9 mouse cellular contexts compared by ENCODE assay signal in genomic region chr10:67058297-67058696, GRCm38 (mm10). TPM values are rescaled to one million over a fixed set of nuclear protein-coding genes. Genes with fewer than 3 reads are reported as not detected.
DNase-seq lines count a peak whose midpoint lies in the region; ATAC-seq and TF ChIP-seq lines count a peak whose summit lies in the region.
"Had no signal": no experiment of that assay in that cellular context is flagged by ENCODE, and none has a peak within 500 bp of the region (broad histone marks: within the 10 kb centered on the region; RNA-seq: fewer than 3 reads in every experiment).

No protein-coding gene starts in this region.

- H3K4me3 ChIP-seq in embryonic fibroblast, embryonic 13.5 days (ENCODE audit: insufficient read depth, low read length), result no peak overlapping the region
- no peak overlapping the region for H3K4me3 ChIP-seq in hindbrain, embryonic 16.5 days (ENCODE audit: low read length)
- H3K4me3 ChIP-seq in stomach, embryonic 14.5 days (ENCODE audit: low read depth, low read length), result no peak overlapping the region
- H3K4me3 ChIP-seq: megakaryocyte, embryonic 14.5 days had no signal

- no peak for TF ChIP-seq POLR2A in embryonic fibroblast, embryonic 13.5 days (IDR thresholded peaks at IDR 0.05; ENCODE audit: low read depth, low read length)

- peak; percentile 52 to 56 for DNase-seq in layer of hippocampus, postnatal 10 days (ENCODE audit: low spot score in 2 of 2)
- DNase-seq in layer of hippocampus, adult 9-11 months, result no peak
- DNase-seq in spleen, postnatal 36 days (ENCODE audit: low spot score in 2 of 2), result no peak

- TF ChIP-seq CTCF in embryonic fibroblast, embryonic 13.5 days (IDR thresholded peaks at IDR 0.05; ENCODE audit: borderline replicate concordance, insufficient read depth, low read length), result no peak

- 49% methylated on average over 7 of the region's 7 CpGs for WGBS in hindbrain, embryonic 16.5 days
- WGBS in stomach, embryonic 14.5 days, result 57% methylated on average over 7 of the region's 7 CpGs

- H3K27ac ChIP-seq in embryonic fibroblast, embryonic 13.5 days (ENCODE audit: insufficient read depth, low read length), result peak overlapping the region; percentile 49; the same call in 1 of the 2 replicates
- H3K27ac ChIP-seq in hindbrain, embryonic 16.5 days (ENCODE audit: low read depth, low read length), result peak overlapping the region; percentile 51
- peak overlapping the region; percentile 39; the same call in 1 of the 2 replicates for H3K27ac ChIP-seq in stomach, embryonic 14.5 days (ENCODE audit: low read length)

- ATAC-seq in cerebellum, adult (ENCODE audit: insufficient number of reproducible peaks, low FRiP score, low TSS enrichment), result peak; percentile 75
- ATAC-seq in hindbrain, embryonic 16.5 days, result peak; percentile 69; the same call in 1 of the 2 replicates
- no peak for ATAC-seq in stomach, embryonic 14.5 days (ENCODE audit: insufficient number of reproducible peaks, insufficient read depth, low FRiP score, low read depth)
- no peak for ATAC-seq in monocyte, adult 5-6 weeks (replicated peaks; ENCODE audit: insufficient number of reproducible peaks, low FRiP score, low TSS enrichment, poor library complexity, severe bottlenecking)

- no peak overlapping the region for H3K9ac ChIP-seq in hindbrain, embryonic 16.5 days (ENCODE audit: low read depth, low read length)
- no peak overlapping the region for H3K9ac ChIP-seq in stomach, embryonic 14.5 days (replicated peaks; ENCODE audit: low read depth, low read length)

- H3K4me2 ChIP-seq in hindbrain, embryonic 16.5 days (ENCODE audit: low read length), result no peak overlapping the region
- no peak overlapping the region for H3K4me2 ChIP-seq in stomach, embryonic 14.5 days (replicated peaks; ENCODE audit: low read depth, low read length)

- no peaks in the 10 kb centered on the region for H3K9me3 ChIP-seq in hindbrain, embryonic 16.5 days (ENCODE audit: control insufficient read depth, low read length)
- H3K9me3 ChIP-seq in stomach, embryonic 14.5 days (ENCODE audit: control insufficient read depth, low read depth, low read length), result no peaks in the 10 kb centered on the region
- H3K9me3 ChIP-seq: megakaryocyte, embryonic 14.5 days had no signal

- H3K27me3 ChIP-seq in hindbrain, embryonic 16.5 days (replicated peaks; ENCODE audit: control insufficient read depth, insufficient read depth, low read length), result no peaks in the 10 kb centered on the region
- no peaks in the 10 kb centered on the region for H3K27me3 ChIP-seq in stomach, embryonic 14.5 days (ENCODE audit: control insufficient read depth, insufficient read depth, low read length)
- H3K27me3 ChIP-seq: megakaryocyte, embryonic 14.5 days had no signal

- peaks cover 18% of the 10 kb centered on the region for H3K4me1 ChIP-seq in embryonic fibroblast, embryonic 13.5 days (ENCODE audit: control insufficient read depth, insufficient read depth, low read length)
- peaks cover 20% of the 10 kb centered on the region for H3K4me1 ChIP-seq in hindbrain, embryonic 16.5 days (ENCODE audit: control insufficient read depth, insufficient read depth, low read depth, low read length)
- peaks cover 26% of the 10 kb centered on the region for H3K4me1 ChIP-seq in stomach, embryonic 14.5 days (ENCODE audit: control insufficient read depth, insufficient read depth, low read length)

- H3K36me3 ChIP-seq in hindbrain, embryonic 16.5 days (ENCODE audit: control insufficient read depth, insufficient read depth, low read length), result no peaks in the 10 kb centered on the region
- no peaks in the 10 kb centered on the region for H3K36me3 ChIP-seq in stomach, embryonic 14.5 days (ENCODE audit: control insufficient read depth, insufficient read depth, low read length)

RNA-seq across cellular contexts. Expression of gene Jmjd1c, which starts 37.6 kb away (rescaled TPM):
- total RNA-seq in layer of hippocampus, postnatal 10 days (2021), result 100 to 1,000 TPM in 1 of 2 experiments, 10 to 100 TPM in 1; 99.4 to 116 TPM
- 34.1 and 40.2 TPM in 2 replicates for polyA plus RNA-seq in embryonic fibroblast, embryonic 13.5 days (2011; ENCODE audit: insufficient read length, low read depth, missing spikeins)
- polyA plus RNA-seq in hindbrain, embryonic 16.5 days (2015; fragmentation: Nextera tagmentation; extraction: Ambion mirVana), result 33.4 and 35.5 TPM in 2 replicates
- polyA plus RNA-seq in stomach, embryonic 14.5 days (2014; fragmentation: Nextera tagmentation; extraction: Ambion mirVana), result 55.0 and 58.2 TPM in 2 replicates
- total RNA-seq in monocyte, adult 5-6 weeks (2017), result 110 to 165 TPM (median 124 TPM) in 3 replicates

RNA-seq across cellular contexts. Expression of gene Reep3, which starts 38.4 kb away (rescaled TPM):
- total RNA-seq in layer of hippocampus, postnatal 10 days (2021), result 10 to 100 TPM; 31.6 to 33.9 TPM
- polyA plus RNA-seq in embryonic fibroblast, embryonic 13.5 days (2011; ENCODE audit: insufficient read length, low read depth, missing spikeins), result 71.6 and 76.0 TPM in 2 replicates
- polyA plus RNA-seq in hindbrain, embryonic 16.5 days (2015; fragmentation: Nextera tagmentation; extraction: Ambion mirVana), result 32.7 and 36.2 TPM in 2 replicates
- 52.6 and 55.6 TPM in 2 replicates for polyA plus RNA-seq in stomach, embryonic 14.5 days (2014; fragmentation: Nextera tagmentation; extraction: Ambion mirVana)
- 12.9 to 19.6 TPM (median 19.1 TPM) in 3 replicates for total RNA-seq in monocyte, adult 5-6 weeks (2017)

Comparison
In these comparisons a context has a peak if more than half of its experiments do, and no peak if none do; other contexts are left out.
1. DNase-seq: peak in layer of hippocampus, postnatal 10 days (2 of 2); none in layer of hippocampus, adult 9-11 months (single experiment) and spleen, postnatal 36 days (0 of 2).
2. ATAC-seq: peak in cerebellum, adult (single experiment) and hindbrain, embryonic 16.5 days (single experiment); none in stomach, embryonic 14.5 days (single experiment) and monocyte, adult 5-6 weeks (single experiment).
3. Peak in every context shown above with its lines, with median percentiles within 50 percentile points of each other: H3K27ac ChIP-seq.